Mouse (Mus musculus) kidney, adult 2 months (tissue): Measurements from ENCODE around the gene Lsm7.

ENCODE experiments used
- CTCF ChIP-seq: fragments of 200-500 bp; conservative IDR thresholded peaks from 2 replicates; pipeline ENCODE4 v1.5.1; 2011; ENCODE audit warnings: low read depth, mild to moderate bottlenecking, control low read depth, low read length, moderate library complexity, mixed read lengths; ENCODE audit not compliant: insufficient read depth, insufficient read length
- POLR2A ChIP-seq: fragments of 200-500 bp; IDR thresholded peaks from one replicate; pipeline ENCODE4 v1.6.1; 2011; ENCODE audit warnings: low read depth, low read length, control low read depth

DNA sequence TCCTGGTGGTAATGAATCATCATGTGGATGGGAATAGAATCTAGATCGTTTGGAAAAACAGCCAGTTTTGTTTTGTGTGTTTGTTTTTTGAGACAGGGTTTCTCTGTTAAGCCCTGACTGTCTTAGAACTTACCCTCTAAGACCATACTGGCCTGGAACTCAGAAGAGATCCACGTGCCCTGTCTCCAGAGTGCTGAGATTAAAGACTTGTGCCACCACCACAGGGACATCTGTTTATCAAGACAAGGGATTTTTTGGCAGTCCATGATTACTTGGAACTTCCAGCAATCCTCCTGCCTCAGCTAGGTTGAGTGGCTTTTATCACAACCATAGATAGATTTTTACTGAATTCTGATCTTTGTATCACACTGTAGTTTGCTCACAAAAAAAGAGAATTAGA lies 30.2 kb downstream of the Lsm7 start:
- no peak for TF ChIP-seq CTCF
- no peak for TF ChIP-seq POLR2A
